Mouse (Mus musculus) small intestine, adult 2 months (tissue): Measurements from ENCODE around the gene Arhgap30.

ENCODE experiments used
- CTCF ChIP-seq: fragments of 200-500 bp; IDR thresholded peaks from 2 replicates; pipeline ENCODE4 v1.5.1; 2012; ENCODE audit warnings: low read depth, mild to moderate bottlenecking, control low read depth, inconsistent platforms, low read length, moderate library complexity, mixed read lengths; ENCODE audit not compliant: insufficient replicate concordance, insufficient read length; ENCODE audit errors: extremely low read depth
- POLR2A ChIP-seq: fragments of 200-500 bp; IDR thresholded peaks from 2 replicates; pipeline ENCODE4 v1.6.1; 2012; ENCODE audit warnings: low read depth, mild to moderate bottlenecking, control low read depth, inconsistent platforms, low read length, moderate library complexity

DNA sequence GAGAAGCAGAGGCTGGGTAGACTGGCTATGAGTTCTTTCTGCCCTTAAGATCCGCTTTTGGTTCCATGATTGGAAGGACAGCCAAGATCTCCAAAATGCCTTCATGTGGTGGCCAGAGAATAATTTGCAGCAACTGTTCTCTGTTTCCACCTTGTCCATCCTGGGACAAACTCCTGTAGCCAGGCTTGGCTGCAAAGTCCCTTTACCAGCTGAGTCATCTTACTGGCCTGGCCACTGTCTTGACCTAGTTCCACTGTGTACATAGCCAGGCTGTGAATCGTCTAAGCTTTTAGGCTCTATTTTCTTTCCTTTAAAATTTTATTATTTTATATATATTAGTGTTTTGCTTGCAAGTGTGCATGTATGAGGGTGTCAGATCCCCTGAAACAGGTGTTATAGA lies 39.5 kb upstream of the Arhgap30 start:
- no peak for TF ChIP-seq POLR2A
- no peak for TF ChIP-seq CTCF
